Comparison of ENCODE assay signal across 8 mouse cellular contexts in genomic region chr11:75510627-75510993, GRCm38 (mm10). TPM values are rescaled to one million over a fixed set of nuclear protein-coding genes. Genes with fewer than 3 reads are reported as not detected.
DNase-seq lines count a peak whose midpoint lies in the region; ATAC-seq and TF ChIP-seq lines count a peak whose summit lies in the region.

No protein-coding gene starts in this region.

- intact Hi-C loops in heart, postnatal 36 days (cut with DNase I) = loop anchor here (2.0 to 5.0 kb wide), 2 partner anchors 48 to 108 kb away; no protein-coding TSS in a partner anchor

- no peaks in the 10 kb centered on the region for H3K27me3 ChIP-seq in forebrain, embryonic 16.5 days (replicated peaks; ENCODE audit: control insufficient read depth, insufficient read depth, low read length)
- no peaks in the 10 kb centered on the region for H3K27me3 ChIP-seq in neural tube, embryonic 15.5 days (replicated peaks)

- TF ChIP-seq POLR2A in lung, adult 2 months (IDR thresholded peaks at IDR 0.05; ENCODE audit: borderline replicate concordance, extremely low read depth, low read depth, low read length) = peak; percentile 88; the same call in 1 of the 2 replicates

- DNase-seq in ES-E14 (ENCODE audit: low read depth, low spot score) = peak; percentile 81
- DNase-seq in cerebellum, adult 11-12 months = peak; percentile 92
- DNase-seq in heart, postnatal 36 days = peak; percentile 96 to 97
- peak; percentile 87 to 92 for DNase-seq in layer of hippocampus, adult 2 months (ENCODE audit: low spot score in 2 of 2)
- peak; percentile 90 for DNase-seq in lung, adult 2 months
- peak; percentile 99 for DNase-seq in testis, postnatal 10 days (ENCODE audit: low spot score)

- under 1% methylated on average over 24 of the region's 24 CpGs for WGBS in forebrain, embryonic 16.5 days
- WGBS in lung, adult 2 months = 2% methylated on average over 24 of the region's 24 CpGs
- 3% methylated on average over 24 of the region's 24 CpGs for WGBS in neural tube, embryonic 15.5 days

- peaks cover 0 to 10% of the 10 kb centered on the region in 2 experiments; a peak in 1 of 4 replicates for H3K4me1 ChIP-seq in ES-E14 (ENCODE audit: control insufficient read depth in 2 of 2, insufficient read depth in 2 of 2, low read length in 2 of 2, poor library complexity in 1 of 2)
- H3K4me1 ChIP-seq in forebrain, embryonic 16.5 days (replicated peaks; ENCODE audit: control insufficient read depth, insufficient read depth, low read length) = peaks cover 15% of the 10 kb centered on the region
- H3K4me1 ChIP-seq in lung, adult 2 months (ENCODE audit: control insufficient read depth, insufficient read depth, low read length) = peaks cover 8% of the 10 kb centered on the region
- peaks cover 12% of the 10 kb centered on the region for H3K4me1 ChIP-seq in neural tube, embryonic 15.5 days

- H3K9me3 ChIP-seq in ES-E14 (ENCODE audit: control insufficient read depth, insufficient read depth, low read depth, low read length) = no peaks in the 10 kb centered on the region
- H3K9me3 ChIP-seq in forebrain, embryonic 16.5 days (ENCODE audit: control insufficient read depth, low read length) = no peaks in the 10 kb centered on the region
- H3K9me3 ChIP-seq in neural tube, embryonic 15.5 days (replicated peaks) = no peaks in the 10 kb centered on the region

- H3K9ac ChIP-seq in ES-E14 (ENCODE audit: insufficient read depth, low read depth, low read length, poor library complexity, severe bottlenecking) = peak overlapping the region; percentile 67; the same call in 1 of the 2 replicates
- peak overlapping the region; percentile 68 for H3K9ac ChIP-seq in forebrain, embryonic 16.5 days (replicated peaks; ENCODE audit: low read depth, low read length)
- H3K9ac ChIP-seq in neural tube, embryonic 15.5 days (replicated peaks) = peak overlapping the region; percentile 60

- peaks cover 28% of the 10 kb centered on the region for H3K36me3 ChIP-seq in ES-E14 (ENCODE audit: control insufficient read depth, insufficient read depth, low read length, poor library complexity, severe bottlenecking)
- peaks cover 27% of the 10 kb centered on the region for H3K36me3 ChIP-seq in forebrain, embryonic 16.5 days (ENCODE audit: control insufficient read depth, insufficient read depth)
- peaks cover 35% of the 10 kb centered on the region for H3K36me3 ChIP-seq in neural tube, embryonic 15.5 days

- peak overlapping the region; percentile 74 to 87 for H3K4me3 ChIP-seq in ES-E14 (ENCODE audit: insufficient read depth in 1 of 2, low read depth in 1 of 2, low read length in 2 of 2, poor library complexity in 1 of 2, severe bottlenecking in 1 of 2)
- H3K4me3 ChIP-seq in forebrain, embryonic 16.5 days (replicated peaks; ENCODE audit: low read length) = peak overlapping the region; percentile 58
- peak overlapping the region; percentile 67 for H3K4me3 ChIP-seq in layer of hippocampus, adult 2 months
- H3K4me3 ChIP-seq in lung, adult 2 months (replicated peaks; ENCODE audit: extremely low read depth, low read depth, low read length) = peak overlapping the region; percentile 79
- H3K4me3 ChIP-seq in neural tube, embryonic 15.5 days (replicated peaks) = peak overlapping the region; percentile 56

- no peak overlapping the region for H3K27ac ChIP-seq in ES-E14 (ENCODE audit: insufficient read depth, low read depth, low read length, poor library complexity, severe bottlenecking)
- peak overlapping the region; percentile 74 for H3K27ac ChIP-seq in forebrain, embryonic 16.5 days (ENCODE audit: low read length)
- peak overlapping the region; percentile 89 for H3K27ac ChIP-seq in layer of hippocampus, adult 2 months
- peak overlapping the region; percentile 86 for H3K27ac ChIP-seq in neural tube, embryonic 15.5 days (replicated peaks)

- in situ Hi-C loops in ES-E14 (cut with MboI; ENCODE audit: low sequenced_read_pairs in 2 of 2, unreplicated experiment in 2 of 2) = no loop called here

- H3K4me2 ChIP-seq in forebrain, embryonic 16.5 days (ENCODE audit: low read length) = peak overlapping the region; percentile 95
- peak overlapping the region; percentile 97 for H3K4me2 ChIP-seq in neural tube, embryonic 15.5 days

- peak; percentile 86 for ATAC-seq in forebrain, embryonic 16.5 days
- peak; percentile 91 for ATAC-seq in neural tube, embryonic 15.5 days (ENCODE audit: low FRiP score)

- TF ChIP-seq CTCF in layer of hippocampus, adult 2 months (conservative IDR thresholded peaks at IDR 0.05) = peak; percentile 91
- peak; percentile 74 for TF ChIP-seq CTCF in lung, adult 2 months (IDR thresholded peaks at IDR 0.05; ENCODE audit: insufficient read depth, low read length)

TF ChIP-seq in ES-E14, 5 proteins besides CTCF, POLR2A, EP300 and RAD21:
- TF ChIP-seq CHD2 (IDR thresholded peaks at IDR 0.05; ENCODE audit: low read depth, low read length) (no peak), HCFC1 (IDR thresholded peaks at IDR 0.05; ENCODE audit: borderline replicate concordance, insufficient read depth, low read length) (peak; percentile 72; the same call in 1 of the 2 replicates), ZNF384 (IDR thresholded peaks at IDR 0.05; ENCODE audit: low read depth, low read length) (peak; percentile 48; the same call in 1 of the 2 replicates), ZC3H11A (IDR thresholded peaks at IDR 0.05; ENCODE audit: borderline replicate concordance, low read depth, low read length) (no peak)

RNA-seq across cellular contexts. Expression of gene Rilp, which starts 0.7 kb away (rescaled TPM):
- total RNA-seq in ES-E14 (2012; rRNA removed) = 0.79 and 0.89 TPM in 2 replicates
- 1.2 and 1.3 TPM in 2 replicates for polyA plus RNA-seq in forebrain, embryonic 16.5 days (2015; fragmentation: Nextera tagmentation; extraction: Ambion mirVana)
- total RNA-seq in heart, postnatal 36 days (2021) = 10 to 100 TPM; 51.4 to 52.3 TPM
- 1 to 10 TPM; 1.6 to 1.7 TPM for total RNA-seq in layer of hippocampus, adult 2 months (2021)
- polyA plus RNA-seq in lung, adult 2 months (2012; rRNA removed) = 14.5 and 15.3 TPM in 2 replicates
- polyA plus RNA-seq in neural tube, embryonic 15.5 days (2015; fragmentation: Nextera tagmentation; extraction: Ambion mirVana) = 2.8 and 3.1 TPM in 2 replicates

RNA-seq across cellular contexts. Expression of gene Scarf1, which starts 2.7 kb away (rescaled TPM):
- 3.1 and 4.3 TPM in 2 replicates for total RNA-seq in ES-E14 (2012; rRNA removed)
- 3.6 and 4.2 TPM in 2 replicates for polyA plus RNA-seq in forebrain, embryonic 16.5 days (2015; fragmentation: Nextera tagmentation; extraction: Ambion mirVana)
- total RNA-seq in heart, postnatal 36 days (2021) = 10 to 100 TPM in 1 of 2 experiments, 1 to 10 TPM in 1; 9.1 to 10.3 TPM
- total RNA-seq in layer of hippocampus, adult 2 months (2021) = 1 to 10 TPM; 1.3 TPM
- polyA plus RNA-seq in lung, adult 2 months (2012; rRNA removed) = 50.1 and 58.6 TPM in 2 replicates
- 3.9 and 4.7 TPM in 2 replicates for polyA plus RNA-seq in neural tube, embryonic 15.5 days (2015; fragmentation: Nextera tagmentation; extraction: Ambion mirVana)

RNA-seq across cellular contexts. Expression of gene Slc43a2, which starts 20.9 kb away (rescaled TPM):
- total RNA-seq in ES-E14 (2012; rRNA removed) = 24.8 and 32.5 TPM in 2 replicates
- polyA plus RNA-seq in forebrain, embryonic 16.5 days (2015; fragmentation: Nextera tagmentation; extraction: Ambion mirVana) = 12.5 and 16.4 TPM in 2 replicates
- total RNA-seq in heart, postnatal 36 days (2021) = 10 to 100 TPM; 17.7 to 22.2 TPM
- 10 to 100 TPM; 43.0 to 53.4 TPM for total RNA-seq in layer of hippocampus, adult 2 months (2021)
- 68.2 and 78.7 TPM in 2 replicates for polyA plus RNA-seq in lung, adult 2 months (2012; rRNA removed)
- polyA plus RNA-seq in neural tube, embryonic 15.5 days (2015; fragmentation: Nextera tagmentation; extraction: Ambion mirVana) = 15.7 and 15.8 TPM in 2 replicates

RNA-seq across cellular contexts. Expression of gene Prpf8, which starts 24.0 kb away (rescaled TPM):
- 256 and 338 TPM in 2 replicates for total RNA-seq in ES-E14 (2012; rRNA removed)
- polyA plus RNA-seq in forebrain, embryonic 16.5 days (2015; fragmentation: Nextera tagmentation; extraction: Ambion mirVana) = 54.8 and 58.5 TPM in 2 replicates
- 10 to 100 TPM; 82.9 to 92.8 TPM for total RNA-seq in heart, postnatal 36 days (2021)
- 100 to 1,000 TPM; 131 to 139 TPM for total RNA-seq in layer of hippocampus, adult 2 months (2021)
- 67.9 and 90.2 TPM in 2 replicates for polyA plus RNA-seq in lung, adult 2 months (2012; rRNA removed)
- 43.9 and 44.3 TPM in 2 replicates for polyA plus RNA-seq in neural tube, embryonic 15.5 days (2015; fragmentation: Nextera tagmentation; extraction: Ambion mirVana)

RNA-seq across cellular contexts. Expression of gene Tlcd2, which starts 49.1 kb away (rescaled TPM):
- 5.9 and 6.6 TPM in 2 replicates for total RNA-seq in ES-E14 (2012; rRNA removed)
- 1.4 and 1.6 TPM in 2 replicates for polyA plus RNA-seq in forebrain, embryonic 16.5 days (2015; fragmentation: Nextera tagmentation; extraction: Ambion mirVana)
- 1 to 10 TPM; 5.4 to 7.1 TPM for total RNA-seq in heart, postnatal 36 days (2021)
- total RNA-seq in layer of hippocampus, adult 2 months (2021) = under 1 TPM in 1 of 2 experiments, not detected in 1; 0.56 TPM
- 15.3 and 29.6 TPM in 2 replicates for polyA plus RNA-seq in lung, adult 2 months (2012; rRNA removed)
- polyA plus RNA-seq in neural tube, embryonic 15.5 days (2015; fragmentation: Nextera tagmentation; extraction: Ambion mirVana) = 2.4 and 8.5 TPM in 2 replicates

Comparison
In these comparisons a context has a peak if more than half of its experiments do, and no peak if none do; other contexts are left out.
1. RNA of gene Rilp, which starts 0.7 kb away (total RNA-seq): 51.4 to 52.3 TPM in heart, postnatal 36 days; 1.6 to 1.7 TPM in layer of hippocampus, adult 2 months and 0.79 to 0.89 TPM in ES-E14; every median in the first group is over 10 times any median in the second.
2. Peak in every context shown above with its lines, with median percentiles within 50 percentile points of each other: DNase-seq, H3K4me3 ChIP-seq and H3K9ac ChIP-seq.